Mouse (Mus musculus) liver, embryonic 11.5 days (tissue): ENCODE measurements around the gene Cotl1. TPM values are rescaled to one million over a fixed set of nuclear protein-coding genes. Genes with fewer than 3 reads are reported as not detected.

ENCODE experiments used
- ATAC-seq: fragments of 200-750 bp; cut with Nextera tagmentation; replicated peaks from 2 replicates; pipeline ENCODE4 v1.8.0; 2017; ENCODE audit warnings: moderate number of reproducible peaks, mild to moderate bottlenecking, moderate TSS enrichment, moderate library complexity; ENCODE audit not compliant: low FRiP score
- DNase-seq: peaks from one replicate; pipeline ENCODE4 v3.0.0-alpha.2; 2017; ENCODE audit warnings: low spot score
- H3K27ac ChIP-seq: fragments of 300-500 bp; sonication (generic); 2 replicates; pipeline ENCODE4 v1.5.1; 2014; ENCODE audit warnings: mild to moderate bottlenecking, low read depth, low read length, control low read depth
- H3K27me3 ChIP-seq: fragments of 300-500 bp; sonication (generic); replicated peaks from 2 replicates; pipeline ENCODE4 v1.6.1; 2014; ENCODE audit warnings: low read length, mixed read lengths; ENCODE audit not compliant: control insufficient read depth, insufficient read depth
- H3K36me3 ChIP-seq: fragments of 300-500 bp; sonication (generic); 2 replicates; pipeline ENCODE4 v1.6.1; 2014; ENCODE audit warnings: mild to moderate bottlenecking, low read length, moderate library complexity, mixed read lengths; ENCODE audit not compliant: control insufficient read depth, insufficient read depth
- H3K4me1 ChIP-seq: fragments of 300-500 bp; sonication (generic); replicated peaks from 2 replicates; pipeline ENCODE4 v1.6.1; 2014; ENCODE audit warnings: low read length, mixed read lengths; ENCODE audit not compliant: control insufficient read depth, insufficient read depth
- H3K4me2 ChIP-seq: fragments of 300-500 bp; sonication (generic); 2 replicates; pipeline ENCODE4 v1.6.1; 2014; ENCODE audit warnings: mild to moderate bottlenecking, control low read depth, moderate library complexity
- H3K4me3 ChIP-seq: fragments of 300-500 bp; sonication (generic); 2 replicates; pipeline ENCODE4 v1.5.1; 2014; ENCODE audit warnings: low read depth, low read length, control low read depth
- H3K9ac ChIP-seq: fragments of 300-500 bp; sonication (generic); 2 replicates; pipeline ENCODE4 v1.6.1; 2014; ENCODE audit warnings: low read depth, low read length, control low read depth
- H3K9me3 ChIP-seq: fragments of 300-500 bp; sonication (generic); 2 replicates; pipeline ENCODE4 v1.6.1; 2016; ENCODE audit warnings: low read length, inconsistent platforms, mixed read lengths; ENCODE audit not compliant: control insufficient read depth
- WGBS: fragments of 180-500 bp; shearing (Covaris S2); extraction: QIAGEN DNeasy Blood & Tissue Kit; methylation state at CpG from one replicate; pipeline ENCODE4 v1.1.7; 2014; 5-methylcytosine and 5-hydroxymethylcytosine counted together
- polyA plus RNA-seq: library from polyadenylated mRNA; unstranded; fragments of >200 nt; fragmentation: Nextera tagmentation; extraction: Ambion mirVana; gene quantifications from 2 replicates; pipeline ENCODE4 v1.2.1, GENCODE M21; 2014

Gene Cotl1
- polyA plus RNA-seq, 1 experiment from 2014 or later: 132 TPM

DNA sequence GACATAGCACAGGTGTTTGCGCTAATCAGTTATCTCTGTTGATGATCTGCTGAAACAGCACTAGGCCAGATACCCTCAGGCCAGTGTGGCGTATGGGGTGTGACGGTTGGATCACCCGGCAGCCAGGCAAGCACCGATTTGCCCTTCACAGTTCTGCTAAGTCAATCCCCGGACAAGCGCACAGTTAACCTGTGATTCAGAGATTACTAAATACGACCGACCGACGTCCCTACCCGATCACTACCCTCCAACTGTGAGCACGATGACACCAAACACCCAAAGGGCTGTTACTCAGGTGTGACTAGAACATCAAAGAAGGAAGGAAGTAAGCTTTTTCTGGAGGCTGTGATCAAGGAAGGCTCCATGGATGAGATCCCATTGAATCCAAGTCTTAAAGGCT is 10.9 kb downstream of the Cotl1 start:
- WGBS: 58% methylated on average over 13 of the region's 13 CpGs
- Histone ChIP-seq H3K27ac (no peak overlapping the region; the same call in 1 of the 2 replicates), H3K36me3 (no peaks in the 10 kb centered on the region), H3K4me2 (peak overlapping the region; percentile 22; the same call in 1 of the 2 replicates), H3K9ac (no peak overlapping the region), H3K27me3 (no peaks in the 10 kb centered on the region), H3K4me1 (peaks cover 83% of the 10 kb centered on the region), H3K4me3 (no peak overlapping the region), H3K9me3 (no peaks in the 10 kb centered on the region)
- no peak for ATAC-seq
- no peak for DNase-seq

GRCm38 (mm10) chr8:119829015-119829414 is 11.3 kb downstream of the Cotl1 start:
- Histone ChIP-seq H3K27me3 (no peaks in the 10 kb centered on the region), H3K9me3 (no peaks in the 10 kb centered on the region), H3K4me1 (peaks cover 83% of the 10 kb centered on the region), H3K27ac (no peak overlapping the region), H3K4me2 (peak overlapping the region; percentile 22; the same call in 1 of the 2 replicates), H3K9ac (no peak overlapping the region), H3K36me3 (no peaks in the 10 kb centered on the region), H3K4me3 (no peak overlapping the region)
- DNase-seq: no peak
- peak; percentile 43; the same call in 1 of the 2 replicates for ATAC-seq
- 37% methylated on average over 10 of the region's 10 CpGs for WGBS

GRCm38 (mm10) chr8:119827721-119828153 is 12.6 kb downstream of the Cotl1 start:
- Histone ChIP-seq H3K4me1 (peaks cover 71% of the 10 kb centered on the region), H3K27ac (peak overlapping the region; percentile 59), H3K9ac (no peak overlapping the region), H3K4me3 (no peak overlapping the region), H3K9me3 (no peaks in the 10 kb centered on the region), H3K4me2 (peak overlapping the region; percentile 47; the same call in 1 of the 2 replicates), H3K27me3 (no peaks in the 10 kb centered on the region), H3K36me3 (no peaks in the 10 kb centered on the region)
- 40% methylated on average over 4 of the region's 4 CpGs for WGBS
- DNase-seq (no peak), ATAC-seq (no peak)

- ATAC-seq (no peak), DNase-seq (no peak)
- Histone ChIP-seq H3K27me3 (no peaks in the 10 kb centered on the region), H3K4me3 (no peak overlapping the region), H3K27ac (peak overlapping the region; percentile 59), H3K9ac (no peak overlapping the region), H3K4me1 (peaks cover 63% of the 10 kb centered on the region), H3K36me3 (no peaks in the 10 kb centered on the region), H3K9me3 (no peaks in the 10 kb centered on the region), H3K4me2 (peak overlapping the region; percentile 47)
- WGBS: 33% methylated on average over 5 of the region's 5 CpGs
These were observed 13.4 kb downstream of the Cotl1 start for GRCm38 (mm10) chr8:119826982-119827381.

DNA sequence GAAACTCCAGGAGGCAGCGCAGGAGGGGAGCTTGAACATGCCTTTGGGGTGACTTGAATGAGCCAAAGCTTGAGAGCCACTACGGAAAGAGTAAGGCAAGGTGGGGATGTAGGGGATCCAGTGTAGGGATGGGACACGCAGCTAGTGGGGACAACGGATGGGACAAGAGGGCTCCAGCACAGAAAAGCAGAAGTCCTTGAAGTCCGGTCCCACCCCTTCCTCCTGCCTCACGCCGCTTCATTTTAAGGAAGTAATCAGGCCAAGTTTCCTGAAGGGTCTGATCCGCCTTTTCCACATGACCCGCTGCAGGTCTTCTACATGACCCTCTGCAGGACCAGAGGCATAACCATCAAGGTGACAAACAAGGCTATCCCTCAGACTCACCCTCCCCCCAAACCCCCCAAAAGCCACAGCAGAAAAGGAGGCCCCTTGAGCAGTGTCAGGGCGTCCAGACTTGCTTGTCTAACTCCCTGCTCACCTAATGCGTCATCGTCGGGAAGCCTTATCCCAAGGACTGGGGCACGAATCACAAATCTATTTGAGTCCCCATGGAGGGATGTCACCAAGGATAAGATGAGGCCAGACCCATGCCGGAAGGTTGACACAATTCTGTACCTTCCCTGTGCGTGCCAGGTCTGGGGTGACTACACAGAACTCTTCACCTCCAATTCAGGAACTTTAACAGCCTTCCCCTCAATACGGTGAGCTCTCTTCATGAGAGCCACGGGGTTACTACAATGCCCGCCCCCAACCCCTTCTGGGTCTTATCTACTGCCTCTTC is 14.2 kb downstream of the Cotl1 start:
- ATAC-seq (no peak), DNase-seq (no peak)
- peak overlapping the region; percentile 47 for H3K4me2 ChIP-seq
- no peak overlapping the region for H3K4me3 ChIP-seq
- H3K27me3 ChIP-seq: no peaks in the 10 kb centered on the region
- peaks cover 4% of the 10 kb centered on the region for H3K36me3 ChIP-seq
- no peaks in the 10 kb centered on the region for H3K9me3 ChIP-seq
- 38% methylated on average over 19 of the region's 19 CpGs for WGBS
- H3K9ac ChIP-seq: peak overlapping the region; percentile 12; the same call in 1 of the 2 replicates
- peak overlapping the region; percentile 59; the same call in 1 of the 2 replicates for H3K27ac ChIP-seq
- H3K4me1 ChIP-seq: peaks cover 55% of the 10 kb centered on the region

GRCm38 (mm10) chr8:119824809-119825273 is 15.5 kb downstream of the Cotl1 start:
- Histone ChIP-seq H3K9me3 (no peaks in the 10 kb centered on the region), H3K27me3 (no peaks in the 10 kb centered on the region), H3K4me3 (no peak overlapping the region), H3K4me2 (no peak overlapping the region), H3K4me1 (peaks cover 42% of the 10 kb centered on the region), H3K9ac (no peak overlapping the region), H3K36me3 (peaks cover 9% of the 10 kb centered on the region), H3K27ac (peak overlapping the region; percentile 43; the same call in 1 of the 2 replicates)
- WGBS: 65% methylated on average over 11 of the region's 11 CpGs
- ATAC-seq (no peak), DNase-seq (no peak)

DNA sequence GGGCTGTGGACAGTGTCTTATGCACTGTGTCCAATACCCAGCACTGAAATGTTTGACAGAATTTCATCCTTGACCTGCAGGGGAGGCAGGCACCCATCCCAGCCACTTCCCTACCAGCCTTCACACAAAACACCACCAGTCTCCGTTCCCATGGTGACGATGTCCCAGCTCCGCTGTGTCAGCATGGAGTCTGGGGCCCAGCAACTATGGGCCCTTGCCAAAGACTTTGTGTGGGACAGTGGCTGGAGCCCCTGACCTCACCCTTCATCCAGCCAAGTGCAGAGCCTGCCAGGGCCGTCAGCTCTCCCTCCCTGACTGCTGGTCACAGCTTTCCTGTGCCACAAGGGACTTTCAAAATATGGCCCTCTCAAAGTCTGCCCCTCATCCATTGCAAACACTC is 16.2 kb downstream of the Cotl1 start:
- no peak overlapping the region for H3K9ac ChIP-seq
- ATAC-seq: no peak
- H3K9me3 ChIP-seq: no peaks in the 10 kb centered on the region
- no peak for DNase-seq
- no peak overlapping the region for H3K4me2 ChIP-seq
- no peak overlapping the region for H3K4me3 ChIP-seq
- H3K4me1 ChIP-seq: peaks cover 38% of the 10 kb centered on the region
- H3K36me3 ChIP-seq: peaks cover 11% of the 10 kb centered on the region
- no peaks in the 10 kb centered on the region for H3K27me3 ChIP-seq
- 69% methylated on average over 4 of the region's 4 CpGs for WGBS
- no peak overlapping the region for H3K27ac ChIP-seq

DNA sequence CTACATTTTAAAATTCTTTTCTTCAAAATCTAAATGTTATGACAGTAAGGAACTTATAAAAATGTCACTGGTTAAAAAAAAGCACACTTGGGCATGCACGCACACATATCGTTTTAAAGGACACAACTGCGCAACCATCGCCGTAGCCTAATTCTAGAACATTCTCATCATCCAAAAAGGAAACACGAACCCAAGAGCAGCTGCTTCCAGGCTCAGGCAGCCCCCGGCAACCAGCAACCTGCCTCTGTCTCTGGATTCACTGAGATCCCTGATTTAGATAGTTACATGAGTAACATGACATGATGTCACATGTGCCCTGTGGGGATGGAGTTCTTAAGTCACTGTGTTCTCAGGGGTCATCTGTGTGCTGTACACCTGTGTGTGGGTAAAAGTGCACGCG is 17.1 kb downstream of the Cotl1 start:
- H3K4me3 ChIP-seq: no peak overlapping the region
- no peak overlapping the region for H3K9ac ChIP-seq
- WGBS: 92% methylated on average over 9 of the region's 9 CpGs

DNA sequence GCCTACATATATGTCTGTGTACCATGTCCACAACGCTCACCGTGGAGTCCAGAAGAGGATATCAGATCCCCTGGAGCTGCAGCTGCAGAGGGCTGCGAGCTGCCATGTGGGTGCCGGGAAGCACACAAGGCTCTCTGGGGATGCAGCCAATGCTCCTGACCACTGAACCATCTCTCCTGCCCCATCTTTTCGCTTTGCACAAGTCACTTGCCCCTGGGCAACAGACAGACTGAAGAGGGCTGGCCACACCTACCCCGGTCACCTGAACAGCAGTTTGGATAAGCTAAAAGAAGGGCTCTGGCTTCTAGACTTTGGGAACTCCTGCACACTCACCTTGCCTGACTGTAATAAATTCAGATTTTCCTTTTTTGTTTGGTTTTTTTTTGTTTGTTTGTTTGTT is 18.7 kb downstream of the Cotl1 start:
- no peaks in the 10 kb centered on the region for H3K9me3 ChIP-seq
- DNase-seq: no peak
- 90% methylated on average over 6 of the region's 6 CpGs for WGBS

More for the DNA sequence above, 17.1 kb downstream of the Cotl1 start:
- DNase-seq (no peak), ATAC-seq (no peak)
- Histone ChIP-seq H3K27me3 (no peaks in the 10 kb centered on the region), H3K27ac (no peak overlapping the region), H3K4me2 (no peak overlapping the region), H3K36me3 (peaks cover 11% of the 10 kb centered on the region), H3K9me3 (no peaks in the 10 kb centered on the region), H3K4me1 (peaks cover 37% of the 10 kb centered on the region)

More for the DNA sequence above, 18.7 kb downstream of the Cotl1 start:
- H3K4me1 ChIP-seq: peaks cover 33% of the 10 kb centered on the region
- H3K27me3 ChIP-seq: no peaks in the 10 kb centered on the region
- H3K4me3 ChIP-seq: no peak overlapping the region
- no peak overlapping the region for H3K4me2 ChIP-seq
- H3K9ac ChIP-seq: no peak overlapping the region
- H3K27ac ChIP-seq: no peak overlapping the region
- no peak for ATAC-seq
- H3K36me3 ChIP-seq: peaks cover 11% of the 10 kb centered on the region
